Mouse (Mus musculus) forebrain, embryonic 16.5 days (tissue): ENCODE data around the gene Naaladl1. TPM values are rescaled to one million over a fixed set of nuclear protein-coding genes. Genes with fewer than 3 reads are reported as not detected.
A peak's percentile ranks its signal among the peaks of the same experiment; 100 is the strongest.

ENCODE experiments used
- ATAC-seq: fragments of 200-750 bp; cut with Nextera tagmentation; 2 replicates; pipeline ENCODE4 v1.8.0; 2017; ENCODE audit warnings: mild to moderate bottlenecking, moderate library complexity
- H3K27ac ChIP-seq: fragments of 300-500 bp; sonication (generic); 2 replicates; pipeline ENCODE4 v1.5.1; 2014; ENCODE audit warnings: low read length, control low read depth
- H3K27me3 ChIP-seq: fragments of 300-500 bp; sonication (generic); replicated peaks from 2 replicates; pipeline ENCODE4 v1.6.1; 2014; ENCODE audit warnings: low read length; ENCODE audit not compliant: control insufficient read depth, insufficient read depth
- H3K36me3 ChIP-seq: fragments of 300-500 bp; sonication (generic); 2 replicates; pipeline ENCODE4 v1.6.1; 2014; ENCODE audit not compliant: control insufficient read depth, insufficient read depth
- H3K4me1 ChIP-seq: fragments of 300-500 bp; sonication (generic); replicated peaks from 2 replicates; pipeline ENCODE4 v1.6.1; 2014; ENCODE audit warnings: low read length; ENCODE audit not compliant: control insufficient read depth, insufficient read depth
- H3K4me2 ChIP-seq: fragments of 300-500 bp; sonication (generic); 2 replicates; pipeline ENCODE4 v1.6.1; 2014; ENCODE audit warnings: mild to moderate bottlenecking, low read length, control low read depth
- H3K4me3 ChIP-seq: fragments of 300-500 bp; sonication (generic); replicated peaks from 2 replicates; pipeline ENCODE4 v1.5.1; 2014; ENCODE audit warnings: mild to moderate bottlenecking, low read length, control low read depth
- H3K9ac ChIP-seq: fragments of 300-500 bp; sonication (generic); replicated peaks from 2 replicates; pipeline ENCODE4 v1.6.1; 2014; ENCODE audit warnings: low read depth, low read length, control low read depth
- H3K9me3 ChIP-seq: fragments of 300-500 bp; sonication (generic); 2 replicates; pipeline ENCODE4 v1.6.1; 2016; ENCODE audit warnings: low read length; ENCODE audit not compliant: control insufficient read depth
- WGBS: fragments of 180-500 bp; shearing (Covaris S2); extraction: QIAGEN DNeasy Blood & Tissue Kit; methylation state at CpG from one replicate; pipeline ENCODE4 v1.1.7; 2014; 5-methylcytosine and 5-hydroxymethylcytosine counted together
- polyA plus RNA-seq: library from polyadenylated mRNA; unstranded; fragments of >200 nt; fragmentation: Nextera tagmentation; extraction: Ambion mirVana; gene quantifications from 2 replicates; pipeline ENCODE4 v1.2.1, GENCODE M21; 2015

Gene Naaladl1
- polyA plus RNA-seq, 1 experiment from 2014 or later: 0.58 TPM

DNA sequence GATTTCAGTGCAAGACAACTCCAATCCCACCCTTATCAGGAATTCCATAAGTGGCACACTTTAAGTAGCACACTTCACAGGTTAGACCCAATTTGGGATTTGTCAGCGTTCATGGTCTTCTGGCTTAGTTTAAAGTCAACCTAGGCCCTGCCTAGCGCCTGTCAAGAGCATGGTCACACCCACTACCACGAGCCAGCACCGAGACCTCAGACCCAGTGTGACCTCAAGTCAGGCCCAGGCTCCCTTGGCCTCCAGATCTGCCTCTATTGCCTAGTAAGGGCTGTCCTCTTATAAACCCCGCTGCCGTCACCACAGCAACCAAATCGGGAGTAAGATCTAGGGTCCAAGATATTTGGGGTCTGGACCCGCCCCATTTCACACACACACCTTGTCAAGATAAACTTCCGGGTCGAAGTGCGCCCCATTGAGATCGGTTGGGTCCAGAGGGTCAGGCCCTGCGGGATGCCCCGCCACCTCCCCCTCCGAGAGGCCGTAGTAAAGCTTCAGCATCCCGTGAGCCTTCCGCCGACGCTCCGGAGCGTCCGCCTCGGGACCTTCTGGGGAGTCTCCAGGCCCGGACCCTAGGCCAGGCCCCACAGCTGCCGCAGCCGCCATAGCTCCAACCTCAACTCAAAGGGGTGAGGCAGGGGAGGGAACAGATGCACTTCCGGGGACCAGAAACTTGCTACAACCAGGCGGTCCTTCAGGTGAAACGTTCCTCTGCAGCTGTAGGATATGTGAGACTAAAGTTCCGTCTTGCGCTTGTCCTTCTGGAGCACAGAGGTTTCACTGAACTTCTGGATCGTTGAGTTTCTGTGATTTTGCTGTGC is 28.8 kb upstream of the Naaladl1 start, which contains the start of gene Vps51:
TSS of gene Vps51 (minus strand) at position 668 of the 830 bp plus-strand sequence.
- peak within 1 kb of the TSS; percentile 76 for H3K9ac ChIP-seq
- peaks cover 11% of the 10 kb centered on the region for H3K36me3 ChIP-seq
- peak; percentile 93 for ATAC-seq
- 2% methylated on average over 33 of the region's 33 CpGs for WGBS
- peak within 1 kb of the TSS; percentile 65 for H3K4me3 ChIP-seq
- H3K4me2 ChIP-seq: peak within 1 kb of the TSS; percentile 94
- peaks cover 17% of the 10 kb centered on the region for H3K4me1 ChIP-seq
- no peaks in the 10 kb centered on the region for H3K27me3 ChIP-seq
- H3K9me3 ChIP-seq: no peaks in the 10 kb centered on the region
- peak within 1 kb of the TSS; percentile 82 for H3K27ac ChIP-seq

- WGBS: 96% methylated on average over 12 of the region's 12 CpGs
- H3K27ac ChIP-seq: no peak within 1 kb of the TSS
- ATAC-seq: no peak
Measured at GRCm38 (mm10) chr19:6079983-6080480, 25.6 kb upstream of the Naaladl1 start, which contains the start of gene Tmem262. TSS of gene Tmem262 (plus strand) at chr19:6080033.

GRCm38 (mm10) chr19:6082156-6082555 is 23.4 kb upstream of the Naaladl1 start, which contains the start of gene Gm28374:
TSS of gene Gm28374 (minus strand) at chr19:6082256.
- H3K36me3 ChIP-seq: peaks cover 13% of the 10 kb centered on the region
- H3K4me1 ChIP-seq: peaks cover 26% of the 10 kb centered on the region
- H3K27me3 ChIP-seq: no peaks in the 10 kb centered on the region
- no peak for ATAC-seq
- no peaks in the 10 kb centered on the region for H3K9me3 ChIP-seq
- H3K27ac ChIP-seq: no peak within 1 kb of the TSS
- H3K9ac ChIP-seq: no peak within 1 kb of the TSS
- 88% methylated on average over 9 of the region's 9 CpGs for WGBS
- no peak within 1 kb of the TSS for H3K4me3 ChIP-seq
- H3K4me2 ChIP-seq: no peak within 1 kb of the TSS

More at GRCm38 (mm10) chr19:6079983-6080480, 25.6 kb upstream of the Naaladl1 start, which contains the start of gene Tmem262:
- Histone ChIP-seq H3K9ac (no peak within 1 kb of the TSS), H3K36me3 (peaks cover 13% of the 10 kb centered on the region), H3K27me3 (no peaks in the 10 kb centered on the region), H3K4me3 (no peak within 1 kb of the TSS), H3K4me1 (peaks cover 29% of the 10 kb centered on the region), H3K4me2 (no peak within 1 kb of the TSS), H3K9me3 (no peaks in the 10 kb centered on the region)

GRCm38 (mm10) chr19:6084478-6085248 is 20.9 kb upstream of the Naaladl1 start, which contains the start of the genes Zfpl1 and Cdca5:
TSS of gene Zfpl1 (minus strand) at chr19:6084956.
TSS of gene Cdca5 (plus strand) at chr19:6084983.
- Histone ChIP-seq H3K9ac (peak within 1 kb of the TSS; percentile 75), H3K9me3 (no peaks in the 10 kb centered on the region), H3K4me1 (peaks cover 21% of the 10 kb centered on the region), H3K27ac (peak within 1 kb of the TSS; percentile 59), H3K36me3 (peaks cover 13% of the 10 kb centered on the region), H3K4me2 (peak within 1 kb of the TSS; percentile 91), H3K4me3 (peak within 1 kb of the TSS; percentile 77), H3K27me3 (no peaks in the 10 kb centered on the region)
- WGBS: under 1% methylated on average over 58 of the region's 58 CpGs
- peak; percentile 93 for ATAC-seq

- H3K4me3 ChIP-seq: peak overlapping the region; percentile 77
- peak; percentile 64 for ATAC-seq
- peaks cover 21% of the 10 kb centered on the region for H3K4me1 ChIP-seq
- H3K4me2 ChIP-seq: peak overlapping the region; percentile 91
- H3K9me3 ChIP-seq: no peaks in the 10 kb centered on the region
- H3K27ac ChIP-seq: no peak overlapping the region
- peaks cover 11% of the 10 kb centered on the region for H3K36me3 ChIP-seq
- peak overlapping the region; percentile 49 for H3K9ac ChIP-seq
- WGBS: under 1% methylated on average over 17 of the region's 17 CpGs
- H3K27me3 ChIP-seq: no peaks in the 10 kb centered on the region
Measured at GRCm38 (mm10) chr19:6085417-6085879, 20.1 kb upstream of the Naaladl1 start.

- H3K4me2 ChIP-seq: no peak overlapping the region
- WGBS: 94% methylated on average over 13 of the region's 13 CpGs
- ATAC-seq: no peak
- H3K27me3 ChIP-seq: no peaks in the 10 kb centered on the region
- no peak overlapping the region for H3K9ac ChIP-seq
- H3K27ac ChIP-seq: no peak overlapping the region
- H3K4me3 ChIP-seq: no peak overlapping the region
- peaks cover 2% of the 10 kb centered on the region; the same call in 1 of the 2 replicates for H3K36me3 ChIP-seq
- peaks cover 15% of the 10 kb centered on the region for H3K4me1 ChIP-seq
- no peaks in the 10 kb centered on the region for H3K9me3 ChIP-seq
Measured at GRCm38 (mm10) chr19:6088841-6089240, 16.7 kb upstream of the Naaladl1 start.

- 95% methylated on average over 7 of the region's 7 CpGs for WGBS
- no peak for ATAC-seq
- no peak within 1 kb of the TSS for H3K27ac ChIP-seq
- peaks cover 2% of the 10 kb centered on the region; the same call in 1 of the 2 replicates for H3K36me3 ChIP-seq
- H3K4me1 ChIP-seq: no peaks in the 10 kb centered on the region
- no peaks in the 10 kb centered on the region for H3K9me3 ChIP-seq
- H3K9ac ChIP-seq: no peak within 1 kb of the TSS
- H3K4me3 ChIP-seq: no peak within 1 kb of the TSS
- H3K27me3 ChIP-seq: no peaks in the 10 kb centered on the region
- no peak within 1 kb of the TSS for H3K4me2 ChIP-seq
Measured at GRCm38 (mm10) chr19:6094119-6094518, 11.5 kb upstream of the Naaladl1 start, which contains the start of gene AC131692.1. TSS of gene AC131692.1 (plus strand) at chr19:6094419.

DNA sequence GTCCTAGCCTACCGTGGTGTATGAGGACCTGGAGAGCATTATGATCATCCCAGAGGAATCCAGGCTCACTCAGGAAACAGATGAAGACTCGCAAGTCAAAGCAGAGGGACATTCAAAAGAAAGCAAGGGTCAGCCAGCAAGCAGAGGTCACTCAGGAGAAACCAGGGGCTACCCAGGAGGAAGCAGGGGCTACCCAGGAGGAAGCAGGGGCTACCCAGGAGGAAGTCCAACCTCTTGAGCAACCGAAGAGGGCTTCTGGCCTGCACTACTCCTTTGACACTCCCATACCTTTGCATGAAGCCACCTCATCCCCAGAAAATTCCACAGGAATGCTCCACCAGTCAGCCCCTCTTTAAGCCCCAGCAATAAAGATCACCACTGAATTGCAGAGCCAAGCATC is 7.7 kb upstream of the Naaladl1 start:
- no peaks in the 10 kb centered on the region for H3K9me3 ChIP-seq
- H3K27ac ChIP-seq: no peak overlapping the region
- no peaks in the 10 kb centered on the region for H3K4me1 ChIP-seq
- H3K9ac ChIP-seq: no peak overlapping the region
- H3K4me2 ChIP-seq: no peak overlapping the region
- WGBS: 93% methylated on average over 3 of the region's 3 CpGs
- no peaks in the 10 kb centered on the region for H3K27me3 ChIP-seq
- no peak for ATAC-seq
- H3K36me3 ChIP-seq: no peaks in the 10 kb centered on the region
- no peak overlapping the region for H3K4me3 ChIP-seq
